Mouse (Mus musculus) fat pad, adult 2 months (tissue): ENCODE results near the gene Wwp2.

Experiments
- DNase-seq: peaks from one replicate; pipeline ENCODE4 v3.0.0-alpha.2; 2011; ENCODE audit warnings: low read depth, low spot score; ENCODE audit errors: extremely low read depth

Wwp2 gene

DNA sequence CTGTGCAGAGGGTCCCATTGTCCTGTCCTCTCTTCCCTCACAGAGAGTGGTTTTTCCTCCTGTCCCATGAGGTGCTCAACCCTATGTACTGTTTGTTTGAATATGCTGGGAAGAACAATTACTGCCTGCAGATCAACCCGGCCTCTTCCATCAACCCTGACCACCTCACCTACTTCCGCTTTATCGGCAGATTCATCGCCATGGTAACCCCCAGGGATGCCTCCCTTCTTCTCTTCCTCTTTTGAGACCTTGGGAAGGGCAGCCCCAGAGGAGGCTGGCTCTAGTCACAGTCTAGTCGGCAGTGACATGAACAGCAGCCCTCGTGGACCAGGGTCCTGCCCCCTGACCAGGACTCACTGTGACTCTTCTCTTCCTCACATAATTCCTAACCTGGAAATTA, 116.1 kb downstream of the Wwp2 start:
- DNase-seq = no peak

DNA sequence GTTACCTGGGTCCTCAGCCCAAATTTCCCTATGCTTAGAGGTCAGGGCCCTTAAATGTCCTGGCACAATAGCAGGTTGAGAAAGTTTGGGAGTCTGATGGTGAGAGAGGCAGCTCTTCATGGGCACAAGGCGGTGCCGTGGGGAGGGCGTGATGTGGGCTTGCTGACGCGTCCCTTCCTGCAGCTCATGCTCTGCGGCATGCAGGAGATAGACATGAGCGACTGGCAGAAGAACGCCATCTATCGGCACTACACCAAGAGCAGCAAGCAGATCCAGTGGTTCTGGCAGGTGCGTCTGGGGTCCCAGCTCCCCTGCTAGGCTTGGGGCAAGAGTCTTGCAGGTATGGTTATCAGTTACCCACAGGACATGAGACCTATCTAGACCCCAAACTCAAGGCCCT, 119.1 kb downstream of the Wwp2 start:
- no peak for DNase-seq

DNA sequence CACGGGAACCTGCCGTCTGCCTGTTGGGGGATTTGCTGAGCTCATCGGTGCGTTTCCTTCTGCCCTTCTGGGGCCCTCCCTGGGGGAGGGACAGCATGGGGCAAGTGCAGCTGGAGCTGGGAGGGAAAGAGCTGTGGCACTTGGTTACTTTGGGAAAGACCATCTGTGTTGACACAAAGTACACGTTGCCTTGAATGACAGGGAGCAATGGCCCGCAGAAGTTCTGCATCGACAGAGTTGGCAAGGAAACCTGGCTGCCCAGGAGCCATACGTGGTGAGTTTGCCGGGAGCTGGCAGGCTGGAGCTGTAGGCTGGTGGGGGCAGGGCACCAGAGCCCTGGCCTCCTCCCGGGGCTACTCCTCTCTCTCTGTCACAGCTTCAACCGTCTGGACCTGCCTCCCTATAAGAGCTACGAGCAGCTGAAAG, 120.4 kb downstream of the Wwp2 start:
- DNase-seq = no peak

DNA sequence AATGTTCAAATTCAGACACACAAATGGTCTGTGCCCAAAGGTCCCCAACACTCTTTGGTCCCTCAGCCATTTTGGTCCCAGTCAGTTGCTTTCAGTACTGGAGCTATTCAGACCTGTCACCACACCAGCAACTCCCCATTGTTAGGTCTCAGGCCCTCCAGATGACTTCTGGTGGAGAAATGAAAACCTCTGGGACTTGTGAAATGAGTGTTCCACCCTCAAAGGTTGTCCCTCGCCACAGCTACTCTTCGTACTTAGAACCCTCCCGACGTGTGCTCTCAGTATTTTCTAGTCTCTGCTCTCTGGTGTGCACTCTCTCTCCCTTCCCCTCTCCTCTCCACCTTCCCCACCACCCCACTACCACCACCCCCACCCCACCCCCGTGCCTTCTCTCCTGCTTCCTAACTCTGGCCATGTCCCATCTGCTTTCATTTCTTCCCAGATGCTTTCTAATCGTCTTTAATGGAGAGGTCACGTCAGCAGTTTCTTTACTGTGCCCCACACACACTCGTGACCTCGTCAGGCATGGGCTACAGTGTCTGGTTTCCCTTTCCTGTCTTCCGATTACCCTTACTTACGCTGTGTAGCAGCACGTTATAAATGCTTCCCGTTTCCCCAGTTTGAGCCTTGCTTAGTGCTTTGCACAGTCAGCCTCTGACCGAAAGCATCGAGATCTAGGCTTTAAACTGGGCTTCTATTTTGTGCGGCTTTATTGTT, 124.8 kb downstream of the Wwp2 start:
- no peak for DNase-seq

DNA sequence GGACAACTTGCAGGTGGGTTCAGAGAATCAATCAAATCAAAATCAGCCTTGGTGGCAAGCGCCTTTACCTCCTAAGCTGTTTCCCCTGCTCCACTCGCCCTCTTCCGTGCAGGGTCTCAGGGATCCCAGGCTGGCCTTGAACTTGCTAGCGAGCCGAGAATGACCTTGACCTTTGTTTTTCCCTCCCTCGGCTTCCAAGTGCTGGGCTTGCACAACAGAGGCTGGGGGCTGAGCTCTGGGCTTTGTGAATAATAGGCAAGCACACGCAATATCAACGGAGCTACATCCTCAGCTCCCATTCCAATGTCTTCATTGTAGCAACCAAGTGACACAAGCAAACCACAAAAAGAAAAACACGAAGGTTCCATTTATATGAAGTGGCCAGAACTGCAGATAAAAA, 126.0 kb downstream of the Wwp2 start:
- no peak for DNase-seq

DNA sequence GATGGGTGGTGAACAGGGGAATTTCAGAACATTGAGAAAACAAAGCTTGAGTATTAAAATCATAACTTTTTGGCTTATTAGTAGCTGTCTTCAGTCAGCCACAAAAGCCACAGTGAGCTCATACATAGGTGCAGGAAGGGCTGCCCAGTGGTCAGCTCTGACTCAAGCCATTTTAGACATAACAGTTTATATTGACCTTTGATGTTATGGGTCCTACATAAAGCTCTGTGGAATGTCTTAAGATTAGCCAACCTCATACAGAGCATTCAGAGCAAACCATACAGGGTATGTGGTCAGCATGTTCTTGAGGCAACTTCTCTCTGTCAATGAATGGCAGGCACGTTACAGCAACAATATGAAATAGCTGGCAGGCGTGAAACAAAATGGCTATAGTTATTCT, 134.9 kb downstream of the Wwp2 start:
- no peak for DNase-seq

DNA sequence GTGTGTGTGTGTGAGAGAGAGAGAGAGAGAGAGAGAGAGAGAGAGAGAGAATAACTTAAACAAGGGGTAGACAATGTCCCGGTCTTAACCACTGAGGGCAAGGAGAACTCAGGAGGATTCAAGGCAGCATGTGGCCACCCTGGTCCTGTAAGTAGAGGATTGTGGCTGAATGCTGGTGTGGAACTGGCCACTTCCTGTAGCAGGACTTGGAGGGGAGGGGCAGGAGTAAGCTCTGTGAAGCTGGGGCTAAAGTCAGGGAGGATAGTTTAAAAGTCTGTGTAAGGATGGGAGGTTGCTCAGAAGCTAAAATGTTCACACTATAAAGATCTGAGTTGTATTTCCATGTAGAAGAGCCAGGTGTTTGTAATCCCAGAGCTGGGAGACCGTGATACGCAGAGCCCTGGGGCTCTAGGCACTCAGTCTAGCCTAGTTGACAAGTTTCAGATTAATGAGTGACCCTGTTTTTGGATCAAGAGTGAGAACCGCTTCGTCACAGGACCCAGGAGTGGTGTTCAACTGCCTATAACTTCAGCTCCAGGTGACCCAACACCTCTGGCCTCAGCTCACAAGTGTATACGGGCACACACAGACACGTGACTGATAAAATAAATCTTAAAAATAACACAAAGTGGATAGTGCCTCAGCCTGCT, 135.4 kb downstream of the Wwp2 start:
- DNase-seq = no peak

DNA sequence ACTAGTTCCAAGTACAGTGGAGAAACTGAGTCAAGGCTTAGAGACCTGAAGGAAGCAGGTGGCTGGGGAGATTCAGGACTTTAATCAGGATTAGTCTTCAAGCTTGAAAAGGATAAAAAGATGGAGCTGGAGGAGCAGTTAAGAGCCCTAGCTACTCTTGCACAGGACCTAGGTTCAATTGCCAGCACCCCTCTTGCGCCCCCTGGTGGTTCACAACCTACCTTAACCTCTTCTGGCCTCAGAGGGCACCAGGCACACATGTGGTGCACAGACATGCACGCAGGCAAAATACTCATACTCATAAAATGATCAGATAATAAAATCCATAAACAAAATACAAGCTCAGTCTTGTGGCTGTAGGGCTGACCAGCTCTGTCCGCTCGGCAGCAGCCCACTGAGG, 136.3 kb downstream of the Wwp2 start:
- DNase-seq = no peak

DNA sequence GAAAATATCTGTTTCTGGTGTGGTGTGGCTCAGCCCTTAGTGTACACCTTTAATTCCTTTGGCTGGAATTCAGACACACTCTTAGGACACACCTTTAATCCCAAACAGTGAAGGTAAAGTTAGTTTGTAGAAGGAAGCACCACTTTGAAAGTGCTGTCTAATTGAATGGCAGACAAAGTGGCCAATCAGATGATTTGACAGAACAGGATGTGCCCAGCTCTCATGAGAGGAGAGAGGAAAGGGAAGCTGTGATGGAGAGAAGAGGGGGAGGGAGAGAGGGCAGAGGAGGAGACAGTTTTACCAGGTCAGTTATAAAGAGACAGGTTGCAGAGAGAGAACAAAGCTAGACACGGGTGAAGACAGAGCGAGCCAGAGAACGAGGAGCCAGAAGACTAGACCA, 138.6 kb downstream of the Wwp2 start:
- DNase-seq = no peak

DNA sequence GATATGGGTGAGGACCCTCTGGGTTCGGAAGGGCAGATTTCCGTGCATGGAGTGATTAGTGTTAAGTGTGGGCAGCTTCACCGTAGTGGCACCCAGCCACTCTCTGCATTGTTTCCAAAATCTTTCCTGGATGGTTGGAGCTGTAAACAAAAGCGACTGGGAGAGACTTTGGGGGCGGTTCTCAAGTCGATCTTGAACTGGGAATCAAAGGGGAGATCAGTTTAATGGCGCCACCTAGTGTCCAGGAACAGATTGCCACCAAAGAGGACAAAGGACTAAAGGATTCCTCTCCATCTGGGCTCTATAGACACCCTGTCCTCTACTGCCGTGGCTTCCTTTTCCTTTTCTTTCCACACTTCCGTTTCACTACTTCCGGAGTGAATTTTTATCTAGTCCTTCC, 140.5 kb downstream of the Wwp2 start:
- no peak for DNase-seq

DNA sequence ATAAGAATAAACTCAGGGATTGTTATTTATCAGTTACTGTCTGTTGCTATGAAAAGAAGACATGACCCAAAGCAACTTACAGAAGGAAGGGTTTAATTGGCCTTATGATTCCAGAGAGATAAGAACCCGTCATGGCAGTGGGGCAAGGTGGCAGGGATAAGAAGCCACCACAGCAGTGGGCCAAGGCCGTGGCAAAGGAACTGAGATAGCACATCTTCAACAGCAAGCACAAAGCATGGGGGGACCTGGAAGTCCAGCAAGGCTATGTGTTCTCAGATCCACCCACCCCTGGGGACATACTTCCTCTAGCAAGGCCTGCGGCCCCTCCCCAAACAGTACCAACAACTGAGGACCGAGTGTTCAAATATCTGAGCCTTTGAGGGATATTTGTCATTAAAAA, 141.5 kb downstream of the Wwp2 start:
- DNase-seq = no peak

DNA sequence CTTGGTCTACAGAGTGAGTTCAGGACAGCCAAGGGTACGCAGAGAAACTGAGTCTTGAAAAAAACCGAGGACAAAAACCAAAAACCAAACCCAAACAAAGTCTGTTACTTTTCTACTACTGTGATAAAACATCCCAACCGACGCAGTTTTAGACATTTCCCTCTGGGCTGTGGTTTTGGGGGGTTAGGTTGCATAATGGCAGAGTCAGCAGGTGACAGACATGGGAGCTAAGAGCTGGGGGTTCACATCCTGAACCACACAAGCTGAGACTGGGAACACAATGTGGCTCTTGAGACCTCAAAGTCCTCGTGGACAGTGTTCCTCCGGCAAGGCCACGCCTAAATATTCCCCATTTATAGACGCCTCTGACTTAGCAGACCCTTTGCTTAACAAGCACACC, 142.0 kb downstream of the Wwp2 start:
- no peak for DNase-seq

DNA sequence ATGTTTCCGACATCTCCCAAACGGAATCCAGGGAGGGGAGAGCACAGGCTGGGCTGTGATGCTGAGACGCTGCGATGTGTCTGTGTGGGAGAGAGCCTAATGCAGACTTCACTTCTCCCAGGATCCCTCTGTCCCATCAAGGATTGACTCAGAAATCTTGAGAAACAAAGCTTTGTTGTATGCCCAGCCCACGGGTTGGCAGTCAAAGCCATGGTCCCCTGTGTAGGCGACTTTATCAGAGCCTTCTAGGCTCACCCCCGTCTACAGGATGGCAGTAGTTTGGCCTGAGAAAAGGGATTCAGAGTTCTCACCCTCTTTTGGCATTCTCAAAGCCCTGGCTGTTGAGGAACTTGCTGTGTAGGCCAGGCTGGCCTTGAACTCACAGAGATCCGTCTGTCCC, 142.4 kb downstream of the Wwp2 start:
- DNase-seq = peak; percentile 51

DNA sequence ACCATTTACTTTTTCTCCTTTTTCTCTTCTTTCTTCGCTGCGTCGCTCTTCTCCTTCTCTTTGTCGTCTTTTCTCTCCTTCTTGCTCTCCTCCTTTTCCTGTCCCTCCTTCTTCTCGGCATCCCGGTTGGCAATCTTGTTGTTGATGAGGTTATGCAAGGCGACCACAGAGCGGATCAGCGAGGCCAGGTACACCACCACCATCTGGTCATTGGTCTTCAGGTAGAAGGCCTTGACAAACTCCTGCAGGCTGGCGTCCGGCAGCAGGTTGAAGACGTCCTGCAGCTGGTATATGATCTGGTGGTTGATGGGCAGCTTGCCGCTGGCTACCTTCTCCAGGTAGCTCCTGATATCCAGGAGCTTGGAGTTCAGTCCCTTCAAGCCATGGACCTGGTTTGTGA, 144.7 kb downstream of the Wwp2 start:
- DNase-seq = no peak

DNA sequence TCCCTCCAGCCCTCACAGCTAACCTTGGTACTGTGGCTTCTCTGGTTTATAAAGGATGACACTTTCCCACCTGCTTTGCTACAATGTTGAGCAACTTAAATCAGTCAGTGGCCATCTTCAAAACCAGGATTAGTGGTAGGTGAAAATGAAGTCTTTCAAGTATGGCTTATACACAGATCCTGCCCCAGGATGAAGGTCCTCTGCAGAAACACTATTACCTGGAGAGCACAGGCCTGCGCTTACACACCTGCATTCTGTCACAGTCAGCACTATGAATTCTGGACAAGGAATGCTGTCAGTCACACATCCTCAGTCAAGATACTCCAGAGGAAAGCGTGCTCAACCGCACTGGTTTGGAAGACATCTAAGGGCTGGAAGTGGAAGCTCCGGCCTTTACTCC, 145.4 kb downstream of the Wwp2 start:
- no peak for DNase-seq

DNA sequence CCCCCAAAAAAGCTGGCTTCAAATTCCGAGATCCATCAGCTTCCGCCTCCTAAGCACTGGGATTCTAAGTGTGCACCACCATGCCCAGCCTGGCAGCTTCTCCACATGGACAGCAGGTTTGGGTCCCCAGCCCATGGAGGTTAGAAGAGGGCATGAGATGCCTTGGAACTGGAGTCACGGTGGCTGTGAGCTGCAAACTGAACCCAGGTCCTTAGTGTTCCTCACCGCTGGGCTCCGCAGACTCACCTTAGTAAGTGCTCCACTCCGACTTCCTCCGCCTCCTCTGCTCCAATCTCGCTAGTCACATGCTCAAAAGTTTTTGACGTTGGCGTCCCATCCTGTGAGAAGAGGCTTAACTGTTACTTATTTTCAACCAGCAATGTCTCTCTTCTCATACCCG, 146.0 kb downstream of the Wwp2 start:
- DNase-seq = no peak

DNA sequence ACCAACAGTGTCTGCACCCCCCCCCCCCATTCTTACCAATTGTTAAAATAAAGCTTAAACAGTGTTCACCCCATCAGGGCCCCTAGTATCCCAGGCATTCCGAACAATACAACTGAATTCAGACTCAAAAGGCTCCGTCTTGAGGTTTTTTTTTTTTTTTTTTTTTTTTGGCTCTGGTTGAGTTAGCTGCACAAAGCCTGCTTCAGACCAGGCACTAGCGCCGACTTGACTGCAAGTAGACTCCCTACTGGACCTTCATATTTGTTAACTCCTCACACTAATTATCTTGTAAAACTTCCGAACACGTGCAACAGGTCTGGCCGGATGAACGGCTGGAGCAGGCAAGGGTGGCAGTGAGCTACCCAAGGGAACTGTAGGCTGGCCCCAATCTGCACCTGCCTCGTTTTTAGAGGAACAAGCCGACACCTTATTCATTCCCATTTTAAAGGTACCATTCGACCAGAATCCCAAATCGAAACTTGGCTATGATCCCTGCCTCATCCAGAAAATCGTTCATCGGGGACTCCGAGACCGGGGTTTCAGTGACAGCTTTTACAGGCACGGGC, 151.3 kb downstream of the Wwp2 start:
- DNase-seq = no peak

DNA sequence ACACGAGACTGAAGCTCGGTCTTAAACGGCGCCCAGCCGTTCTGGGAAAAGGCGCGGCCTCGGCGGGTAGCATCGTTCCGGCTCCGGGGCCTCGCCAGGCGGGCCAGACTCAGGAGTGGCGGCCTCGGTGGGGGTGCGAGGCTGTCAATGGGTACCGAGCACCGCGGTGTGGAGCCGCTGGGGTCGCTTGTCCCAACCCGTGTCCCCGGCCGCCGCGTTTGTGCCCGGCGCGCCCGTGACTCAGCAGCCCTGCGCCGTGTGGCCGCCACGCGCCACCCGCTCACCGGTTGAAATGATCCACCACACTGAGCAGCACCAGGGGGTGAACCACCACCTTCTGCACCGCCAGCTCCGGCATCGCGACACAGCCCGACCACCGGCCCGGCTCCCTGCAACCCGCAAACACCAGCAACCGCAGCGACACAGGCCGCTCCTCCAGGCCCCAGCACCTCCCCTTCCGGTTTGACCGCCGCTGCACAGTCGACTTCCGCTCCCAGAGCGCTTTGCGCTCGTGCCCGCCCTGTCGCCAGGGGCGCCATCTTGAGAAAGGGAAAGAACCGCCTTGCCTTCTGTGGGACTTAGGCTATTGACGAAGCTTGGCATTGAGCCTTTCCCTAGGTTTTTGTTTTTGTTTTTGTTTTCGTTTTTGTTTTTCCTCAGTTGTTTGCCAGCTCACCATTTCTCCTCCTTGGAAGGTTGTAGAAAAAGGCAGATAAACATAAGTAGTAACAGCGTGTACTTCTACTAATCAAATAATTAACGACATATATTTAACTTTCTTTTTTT, 152.0 kb downstream of the Wwp2 start, which contains the start of gene Psmd7:
Gene Psmd7 (minus strand): TSS at position 470 of the 786 bp plus-strand sequence.
- DNase-seq = no peak

DNA sequence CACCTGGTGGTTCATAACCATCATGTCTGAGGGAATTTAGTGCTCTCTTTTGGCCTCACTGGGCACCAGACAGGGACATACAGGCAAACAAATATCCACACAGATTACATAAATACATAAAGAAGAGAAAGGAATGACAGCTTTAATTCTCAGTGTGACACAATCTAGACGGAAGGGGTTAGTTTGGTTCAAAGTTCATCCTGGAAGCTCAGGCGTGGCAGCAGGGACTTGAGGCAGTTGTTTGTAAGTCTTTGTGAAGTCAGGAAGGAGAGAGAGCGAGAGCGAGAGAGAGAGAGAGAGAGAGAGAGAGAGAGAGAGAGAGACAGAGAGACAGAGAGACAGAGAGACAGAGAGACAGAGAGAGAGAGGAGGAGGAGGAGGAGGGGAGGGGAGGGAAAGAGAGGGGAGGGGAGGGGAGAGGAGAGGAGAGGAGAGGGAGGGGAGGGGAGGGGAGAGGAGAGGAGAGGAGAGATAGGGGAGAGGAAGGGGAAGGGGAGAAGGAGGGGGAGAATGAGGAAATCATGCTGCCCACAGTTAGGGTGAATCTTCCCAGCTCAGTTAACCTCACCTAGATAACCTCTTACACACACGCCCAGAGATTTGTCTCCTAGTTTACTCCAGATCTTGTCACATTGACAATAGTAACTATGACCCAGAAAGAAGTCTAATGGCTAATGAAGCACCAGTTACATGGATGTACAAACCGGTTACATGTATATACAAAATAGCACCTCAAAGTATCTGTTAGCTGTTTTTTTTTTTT, 158.0 kb downstream of the Wwp2 start:
- DNase-seq = no peak

DNA sequence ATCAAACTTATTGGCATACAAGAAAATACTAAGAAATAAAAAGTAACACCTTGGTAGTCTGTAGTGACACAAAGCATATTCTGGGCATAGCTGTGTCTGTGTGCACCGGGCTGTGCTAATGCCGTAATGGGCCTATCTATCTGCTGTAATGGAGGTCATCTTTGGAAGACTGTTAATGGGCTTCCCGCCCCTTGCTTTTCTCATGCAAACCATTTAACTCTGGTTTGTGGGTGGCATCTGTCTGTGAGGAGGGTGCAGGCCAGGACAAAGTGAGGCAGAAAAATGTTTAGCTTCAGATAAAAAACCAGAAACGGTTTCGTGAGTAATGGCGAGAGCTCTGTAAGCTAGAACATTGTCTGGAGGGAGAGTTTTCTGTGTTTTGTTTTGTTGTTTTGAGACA, 158.7 kb downstream of the Wwp2 start:
- no peak for DNase-seq

DNA sequence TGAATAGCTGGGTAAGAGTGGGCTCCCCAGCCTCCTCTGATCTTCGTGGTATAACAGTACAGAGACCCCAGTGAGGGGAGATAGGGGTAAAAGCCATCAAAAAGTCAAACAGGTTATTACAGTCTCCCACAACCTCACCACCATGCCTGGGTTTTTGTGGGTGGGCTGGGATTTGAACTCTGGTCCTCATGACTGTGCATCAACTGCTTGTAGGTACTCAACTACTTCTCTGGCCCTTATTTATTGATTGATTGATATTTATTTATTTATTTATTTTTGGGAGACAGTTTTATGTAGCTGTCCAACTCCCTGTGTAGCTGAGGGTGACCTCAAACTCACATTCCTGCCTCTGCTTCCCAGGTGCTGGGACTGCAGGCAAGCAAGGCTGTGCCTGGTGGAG, 161.6 kb downstream of the Wwp2 start:
- no peak for DNase-seq
